Mouse (Mus musculus) left cerebral cortex, postnatal 36 days (tissue): ENCODE data around the gene Rpl18. TPM values are rescaled to one million over a fixed set of nuclear protein-coding genes. Genes with fewer than 3 reads are reported as not detected.

Source experiments
- DNase-seq, 2 experiments: peaks; one replicate each; pipeline ENCODE4 v3.0.0; 2021 to 2022; ENCODE audit warnings: low spot score in 2 of 2, mixed read lengths in 1 of 2
- intact Hi-C: fragments of 180-260 bp; cut with DNase I; formaldehyde crosslinking; loops from one replicate; pipeline ENCODE4 v1.15.1; 2025
- total RNA-seq, 2 experiments: library from RNA; stranded (reverse); gene quantifications; 2 replicates each; pipeline ENCODE4 v1.2.3; 2021

Gene Rpl18
- total RNA-seq, 2 experiments from 2014 or later = 284 to 337 TPM

DNA sequence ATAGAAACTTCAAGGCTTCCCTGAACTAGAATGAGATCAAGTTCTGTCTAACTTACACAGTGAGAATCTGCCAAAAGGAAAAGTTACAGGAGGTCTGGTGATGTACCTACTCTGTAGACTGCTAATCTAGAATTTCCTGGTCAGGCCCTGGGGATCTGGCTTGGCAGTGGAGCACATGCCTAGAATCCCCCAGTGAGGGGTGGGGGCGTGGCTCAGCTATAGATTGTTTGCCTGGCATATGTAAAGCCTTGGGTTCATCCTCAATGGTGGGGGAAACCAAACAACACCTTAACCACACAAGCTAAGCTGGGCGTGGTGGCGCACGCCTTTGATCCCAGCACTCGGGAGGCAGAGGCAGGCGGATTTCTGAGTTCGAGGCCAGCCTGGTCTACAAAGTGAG lies 17.4 kb upstream of the Rpl18 start:
- no peak for DNase-seq
- intact Hi-C loops = no loop called here

DNA sequence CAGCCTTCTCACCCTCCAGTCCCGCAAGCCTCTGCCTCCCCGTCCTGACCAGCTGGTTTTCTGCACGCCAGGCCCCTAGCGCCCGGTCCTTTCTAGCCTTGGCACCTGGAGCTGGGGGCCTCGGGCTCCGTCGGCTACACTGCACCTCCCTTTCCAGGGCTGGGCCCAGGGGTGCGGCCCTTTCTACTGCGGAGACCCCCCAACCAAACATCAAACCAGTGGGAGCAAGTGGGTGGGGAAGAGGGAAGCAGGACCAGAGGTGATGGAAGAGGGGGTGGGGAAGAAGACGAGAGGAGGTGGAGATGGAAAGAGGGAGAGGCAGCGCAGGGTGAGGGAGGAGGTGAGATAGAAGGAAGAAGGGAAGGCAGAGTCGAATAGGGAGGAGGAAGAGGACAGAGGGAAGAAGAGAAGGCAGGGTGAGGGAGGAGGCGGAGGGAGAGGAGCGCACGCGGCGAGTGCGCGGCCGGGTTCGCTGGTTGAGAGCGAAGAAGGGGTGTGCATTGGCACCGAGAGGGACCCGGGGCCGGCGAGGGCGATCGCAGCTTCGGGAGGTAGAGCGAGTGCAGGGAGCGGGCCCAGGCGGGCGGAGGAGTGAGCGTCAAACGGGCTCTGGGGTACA lies 15.6 kb upstream of the Rpl18 start, which contains the start of gene Car11:
Gene Car11 (plus strand): TSS at position 321 of the 619 bp plus-strand sequence.
- intact Hi-C loops = loop anchor here (5.0 kb wide), 1 partner anchor 232 kb away; the partner anchor contains the start of gene Bax
- peak; percentile 62 to 73 for DNase-seq

DNA sequence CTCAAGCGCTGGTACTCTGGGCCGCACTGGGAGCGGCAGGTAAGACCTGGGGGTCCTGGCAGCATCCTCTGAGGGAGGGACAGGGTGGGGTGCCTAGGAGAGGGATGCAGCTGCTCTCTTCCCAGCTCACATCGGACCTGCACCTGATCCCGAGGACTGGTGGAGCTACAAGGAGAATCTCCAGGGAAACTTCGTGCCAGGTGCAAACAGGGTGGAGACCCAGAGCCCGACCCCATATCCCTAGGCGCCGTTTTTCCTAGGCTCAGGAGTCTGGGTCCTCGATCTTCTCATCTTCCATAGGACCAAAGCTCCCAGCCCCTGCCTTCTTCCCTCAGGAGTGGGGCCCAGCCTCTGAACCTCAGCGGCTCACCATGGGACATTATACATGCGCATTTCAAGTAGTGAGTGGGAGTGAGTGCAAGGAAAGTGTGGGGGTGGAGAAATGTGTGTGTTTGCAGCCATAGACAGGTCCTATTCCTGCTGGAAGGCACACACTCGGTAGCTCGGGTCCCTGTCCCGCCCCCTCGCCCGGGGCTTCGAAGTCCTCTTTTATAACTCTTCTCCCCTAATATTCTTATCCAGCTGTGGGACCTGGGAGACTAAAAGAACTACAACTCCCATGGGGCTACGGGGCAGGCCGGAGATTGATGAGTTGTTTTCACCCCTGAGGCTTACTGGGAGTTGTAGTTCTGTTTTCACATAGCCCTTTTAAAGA lies 14.8 kb upstream of the Rpl18 start:
- intact Hi-C loops = loop anchor here (5.0 kb wide), 1 partner anchor 233 kb away; the partner anchor contains the start of gene Bax
- peak; percentile 83 to 84 for DNase-seq

DNA sequence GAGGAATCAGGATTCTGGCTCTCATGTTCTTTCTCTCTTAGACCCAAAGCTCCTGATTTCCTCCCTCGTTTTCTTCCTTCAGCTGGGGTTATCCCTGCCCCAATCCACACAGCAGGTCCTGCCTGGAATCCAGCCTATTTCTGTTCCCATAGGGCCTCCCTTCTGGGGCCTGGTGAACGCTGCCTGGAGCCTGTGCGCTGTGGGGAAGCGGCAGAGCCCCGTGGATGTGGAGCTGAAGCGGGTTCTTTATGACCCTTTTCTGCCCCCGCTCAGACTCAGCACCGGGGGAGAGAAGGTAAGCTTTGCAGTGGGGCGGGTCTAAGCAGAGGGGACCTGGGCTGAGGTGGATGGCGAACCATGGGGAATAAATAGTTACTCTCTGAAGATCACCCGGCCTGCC lies 14.2 kb upstream of the Rpl18 start:
- DNase-seq = peak in 1 of 2 experiments; percentile 56
- intact Hi-C loops = loop anchor here (5.0 kb wide), 1 partner anchor 234 kb away; the partner anchor contains the start of gene Bax

DNA sequence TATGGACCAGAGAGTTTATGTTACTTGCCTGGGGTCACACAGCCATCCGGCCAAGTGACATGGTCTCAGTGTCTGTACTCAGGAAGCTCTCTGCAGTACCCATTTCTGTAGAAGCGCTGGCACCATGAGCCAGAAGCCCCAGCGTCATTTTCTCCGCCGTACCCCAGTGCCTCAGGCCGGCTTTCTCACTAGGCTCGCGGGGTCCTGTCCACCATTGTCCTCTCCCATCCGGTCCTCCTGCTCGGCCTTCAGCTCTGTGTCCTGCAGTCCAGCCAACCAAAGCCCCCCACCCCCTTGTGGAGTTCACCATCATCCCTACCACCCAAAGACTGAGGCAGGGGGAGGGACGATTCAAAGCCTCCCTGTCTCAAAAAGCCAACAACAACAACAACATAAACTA lies 13.7 kb upstream of the Rpl18 start:
- DNase-seq = no peak
- intact Hi-C loops = loop anchor here (5.0 kb wide), 1 partner anchor 234 kb away; the partner anchor contains the start of gene Bax

DNA sequence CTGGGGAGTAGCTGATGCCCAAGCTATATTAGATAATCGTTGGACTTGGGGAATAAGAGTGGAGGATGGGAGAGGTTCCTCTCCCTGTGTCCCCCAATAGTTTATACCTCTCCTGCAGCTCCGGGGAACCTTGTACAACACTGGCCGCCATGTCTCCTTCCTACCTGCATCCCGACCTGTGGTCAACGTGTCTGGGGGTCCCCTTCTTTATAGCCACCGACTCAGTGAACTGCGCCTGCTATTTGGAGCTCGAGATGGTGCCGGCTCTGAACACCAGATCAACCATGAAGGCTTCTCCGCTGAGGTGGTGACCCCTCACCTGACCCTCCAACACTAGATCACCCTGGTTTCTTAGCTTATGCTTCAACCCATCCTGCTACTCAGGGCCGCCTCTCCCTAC lies 12.9 kb upstream of the Rpl18 start:
- DNase-seq = no peak
- intact Hi-C loops = loop anchor here (5.0 kb wide), 1 partner anchor 235 kb away; the partner anchor contains the start of gene Bax

DNA sequence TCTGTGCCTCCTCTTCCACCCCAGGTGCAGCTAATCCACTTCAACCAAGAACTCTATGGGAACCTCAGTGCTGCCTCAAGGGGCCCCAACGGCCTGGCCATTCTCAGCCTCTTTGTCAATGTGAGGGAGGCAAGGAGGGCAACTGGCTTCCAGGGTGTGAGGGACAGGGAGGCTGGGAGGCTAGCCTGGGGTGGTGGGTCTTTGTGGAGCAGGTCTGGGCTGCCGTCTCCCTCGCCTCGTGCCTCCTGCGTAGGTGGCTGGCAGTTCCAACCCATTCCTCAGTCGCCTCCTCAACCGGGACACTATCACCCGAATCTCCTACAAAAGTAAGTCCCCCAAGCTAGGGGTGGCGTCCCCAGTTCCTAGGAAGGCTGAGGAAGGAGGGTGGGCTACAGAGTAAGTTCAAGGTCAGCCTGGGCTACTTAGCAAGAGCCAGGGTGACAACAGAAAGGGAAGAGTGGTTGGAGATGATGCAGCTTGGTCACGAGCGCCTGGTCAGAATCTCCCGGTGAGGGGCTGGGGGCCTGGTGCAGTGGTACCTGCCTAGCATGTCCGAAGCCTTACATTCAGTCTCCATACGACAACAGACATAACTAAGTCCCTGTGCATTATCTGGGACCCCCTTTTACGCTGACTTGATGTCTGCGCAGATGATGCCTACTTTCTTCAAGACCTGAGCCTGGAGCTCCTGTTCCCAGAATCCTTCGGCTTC lies 12.3 kb upstream of the Rpl18 start:
- intact Hi-C loops = loop anchor here (5.0 kb wide), 1 partner anchor 236 kb away; the partner anchor contains the start of gene Bax
- DNase-seq = no peak

DNA sequence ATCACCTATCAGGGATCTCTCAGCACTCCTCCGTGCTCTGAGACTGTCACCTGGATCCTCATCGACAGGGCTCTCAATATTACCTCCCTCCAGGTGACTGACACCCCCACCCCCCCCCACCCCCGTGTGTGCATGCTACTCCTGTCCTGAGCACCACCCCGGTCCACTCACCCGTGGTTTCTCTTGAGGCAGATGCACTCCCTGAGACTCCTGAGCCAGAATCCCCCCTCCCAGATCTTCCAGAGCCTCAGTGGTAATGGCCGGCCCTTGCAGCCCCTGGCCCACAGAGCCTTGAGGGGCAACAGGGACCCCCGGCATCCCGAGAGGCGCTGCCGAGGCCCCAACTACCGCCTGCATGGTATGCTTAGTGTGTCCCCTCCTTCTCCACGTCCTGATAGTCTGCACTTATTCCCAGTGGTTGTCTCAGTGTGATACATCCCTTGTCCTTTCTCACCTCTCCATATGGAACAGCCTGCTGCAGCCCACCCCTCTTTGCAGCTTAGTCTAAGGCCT lies 11.7 kb upstream of the Rpl18 start:
- intact Hi-C loops = loop anchor here (5.0 kb wide), 1 partner anchor 236 kb away; the partner anchor contains the start of gene Bax
- DNase-seq = no peak

DNA sequence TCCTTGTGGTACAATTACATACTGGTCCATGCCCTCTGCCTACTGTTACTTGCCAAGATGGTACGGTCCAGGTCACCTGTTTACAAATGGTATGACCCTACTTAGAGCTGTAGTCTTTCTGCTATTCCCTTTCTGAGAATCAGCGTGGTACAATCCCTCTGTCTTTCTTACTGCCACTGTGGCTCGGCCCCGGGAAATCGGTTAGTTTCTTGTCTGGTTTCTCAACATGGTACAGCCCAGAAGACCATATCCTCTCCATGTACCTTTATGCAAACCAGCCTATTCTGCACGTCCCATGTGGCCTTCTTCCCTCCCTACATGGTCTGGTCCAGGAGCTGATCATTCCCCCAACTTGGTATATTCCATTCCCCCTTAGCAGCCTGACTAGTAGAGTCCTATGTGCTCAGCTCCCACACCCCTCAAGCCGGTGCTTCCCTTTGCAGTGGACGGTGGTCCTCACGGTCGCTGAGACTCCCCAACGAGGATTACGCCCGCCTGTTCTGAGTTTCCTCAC lies 11.2 kb upstream of the Rpl18 start:
- intact Hi-C loops = loop anchor here (5.0 kb wide), 1 partner anchor 237 kb away; the partner anchor contains the start of gene Bax
- peak; percentile 78 to 83 for DNase-seq

DNA sequence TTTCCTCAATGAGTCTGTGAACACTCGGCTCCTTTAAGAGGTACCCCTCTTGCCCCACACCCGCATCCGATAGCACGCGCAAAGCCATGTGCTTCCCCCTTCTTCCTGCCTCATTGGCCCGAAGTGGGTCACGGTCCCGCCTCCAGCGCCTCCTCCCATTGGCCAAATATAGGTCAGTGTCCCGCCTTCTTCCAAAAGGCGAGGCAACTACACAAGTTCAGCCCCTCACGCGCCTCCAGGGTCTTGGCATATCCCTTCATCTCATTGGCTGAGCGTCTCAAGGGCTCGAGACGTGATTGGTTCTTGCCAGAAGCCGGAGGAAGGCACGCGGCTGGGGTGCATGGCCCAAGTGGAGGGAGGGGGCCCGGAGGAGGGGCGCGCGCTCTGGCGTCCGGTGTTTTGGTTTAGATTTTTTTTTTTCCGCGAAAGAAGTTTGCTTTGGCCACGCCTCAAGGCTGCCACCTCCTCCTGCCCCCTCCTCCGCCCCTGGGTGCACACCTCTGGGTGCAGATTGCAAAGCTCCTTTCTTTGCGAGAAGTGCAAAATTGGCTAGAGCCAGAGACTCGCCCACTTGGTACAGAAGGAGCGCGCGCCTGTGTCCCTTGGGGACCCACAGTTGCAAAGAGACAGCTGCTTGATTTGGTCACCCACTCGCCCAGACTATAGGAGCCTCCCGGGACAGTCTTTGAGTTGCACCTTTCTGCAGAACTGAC lies 10.4 kb upstream of the Rpl18 start, which contains the start of gene Dbp:
Gene Dbp (plus strand): TSS at position 359 of the 713 bp plus-strand sequence.
- DNase-seq = peak; percentile 100
- intact Hi-C loops = loop anchor here (5.0 kb wide), 1 partner anchor 238 kb away; the partner anchor contains the start of gene Bax

DNA sequence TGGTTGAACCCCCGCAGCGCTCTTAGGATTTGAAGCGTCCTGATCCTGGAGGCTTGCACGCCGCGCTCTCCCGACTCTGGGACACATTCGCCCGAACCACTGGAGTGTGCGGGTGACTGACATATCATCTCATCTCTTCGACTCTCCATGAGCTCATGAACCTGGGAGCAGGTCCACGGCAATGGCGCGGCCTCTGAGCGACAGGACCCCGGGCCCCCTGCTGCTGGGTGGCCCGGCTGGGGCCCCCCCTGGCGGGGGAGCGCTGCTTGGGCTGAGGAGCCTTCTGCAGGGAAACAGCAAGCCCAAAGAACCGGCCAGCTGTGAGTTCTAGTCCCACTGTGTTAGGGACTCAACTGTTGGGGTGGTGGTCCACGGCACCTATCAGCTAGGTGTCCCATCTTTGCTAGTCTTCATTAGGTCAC lies 9.8 kb upstream of the Rpl18 start:
- intact Hi-C loops = no loop called here
- DNase-seq = no peak

DNA sequence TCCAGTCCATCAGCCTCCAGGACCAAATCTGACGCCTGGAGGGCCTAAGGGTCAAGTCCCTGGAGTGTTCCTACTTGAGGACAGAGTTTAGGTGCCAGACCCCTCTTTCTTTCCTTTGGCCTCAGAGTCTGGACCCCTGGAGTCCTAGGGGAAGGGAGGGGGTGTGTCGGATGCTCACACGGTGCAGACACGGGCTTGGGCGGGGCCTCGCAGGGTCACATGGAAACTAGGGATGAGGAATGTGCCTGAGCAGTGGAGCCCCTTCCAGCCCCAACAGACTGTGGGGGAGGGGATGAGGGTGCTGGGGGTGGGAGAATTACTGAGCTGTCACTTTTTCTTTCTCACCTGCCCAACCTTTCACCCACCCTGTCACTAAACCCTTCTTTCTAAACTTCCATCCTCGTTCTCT lies 9.4 kb upstream of the Rpl18 start:
- peak; percentile 84 to 87 for DNase-seq
- intact Hi-C loops = no loop called here

DNA sequence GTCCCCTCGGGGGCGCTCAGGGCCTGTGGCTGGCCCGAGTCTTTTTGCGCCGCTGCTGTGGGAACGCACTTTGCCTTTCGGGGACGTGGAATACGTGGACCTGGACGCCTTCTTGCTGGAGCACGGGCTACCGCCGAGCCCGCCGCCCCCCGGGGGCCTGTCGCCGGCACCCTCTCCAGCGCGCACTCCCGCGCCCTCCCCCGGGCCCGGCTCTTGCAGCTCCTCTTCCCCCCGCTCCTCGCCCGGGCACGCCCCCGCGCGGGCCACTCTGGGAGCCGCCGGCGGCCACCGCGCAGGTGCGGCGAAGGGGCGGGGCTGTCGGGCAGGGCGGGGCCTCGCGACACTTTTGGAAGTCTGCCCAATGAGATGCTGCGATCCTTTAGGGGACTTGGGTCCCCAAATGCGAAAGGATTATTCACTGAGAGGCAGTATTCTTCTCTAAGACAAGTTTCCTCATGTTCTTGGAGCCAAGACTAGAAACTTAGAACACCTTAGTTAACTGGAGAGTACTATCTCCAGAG lies 8.5 kb upstream of the Rpl18 start:
- DNase-seq = peak; percentile 84 to 90
- intact Hi-C loops = no loop called here

DNA sequence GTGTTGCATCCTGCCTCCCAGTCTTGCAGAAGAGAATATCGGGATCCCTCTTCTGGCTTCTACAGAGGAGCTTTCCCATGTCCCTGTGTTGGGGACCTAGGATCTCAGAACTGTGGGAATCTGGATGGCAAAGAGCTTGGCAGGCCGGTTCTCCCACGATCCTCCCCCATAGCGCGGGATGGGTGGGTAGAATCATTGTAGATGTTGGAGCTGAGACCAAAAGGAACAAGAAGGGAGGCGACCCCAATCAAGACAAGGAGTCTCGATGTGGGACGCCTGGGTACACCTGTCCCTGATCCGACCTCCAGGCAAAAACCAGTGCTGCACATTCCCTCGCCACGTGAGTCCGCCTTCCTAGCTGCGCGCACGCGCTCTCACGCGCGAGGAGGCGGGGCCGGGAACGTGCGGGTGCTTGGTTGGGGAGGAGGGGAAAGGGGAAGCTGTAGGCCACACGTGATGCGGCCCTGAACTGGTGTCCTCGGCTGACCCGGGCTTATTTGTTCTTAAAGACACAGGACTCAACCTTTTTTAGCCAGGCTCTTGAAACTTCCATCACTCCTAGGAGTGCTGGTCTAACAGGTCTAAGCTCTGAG lies 7.8 kb upstream of the Rpl18 start:
- DNase-seq = peak; percentile 95 to 96
- intact Hi-C loops = no loop called here

DNA sequence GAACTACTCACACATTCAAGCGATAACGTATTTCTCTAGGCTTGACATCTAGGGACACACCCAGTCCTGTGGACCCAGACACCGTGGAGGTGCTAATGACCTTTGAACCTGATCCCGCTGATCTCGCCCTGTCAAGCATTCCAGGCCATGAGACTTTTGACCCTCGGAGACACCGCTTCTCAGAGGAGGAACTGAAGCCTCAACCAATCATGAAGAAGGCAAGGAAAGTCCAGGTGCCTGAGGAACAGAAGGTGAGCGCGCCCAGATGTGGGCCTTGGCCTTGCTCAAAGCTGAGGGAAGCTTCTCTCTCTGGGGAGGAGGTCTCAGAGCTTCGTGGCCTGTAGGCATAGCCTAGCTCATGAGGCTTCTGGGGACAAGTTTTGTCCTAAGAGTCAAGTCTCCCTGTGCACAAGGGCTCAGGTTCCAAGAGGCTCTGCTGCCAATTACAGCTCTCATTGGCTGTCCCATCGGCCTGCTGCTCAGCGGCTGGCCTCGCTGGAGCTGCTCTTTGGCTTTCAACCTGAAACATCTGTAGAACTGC lies 7.0 kb upstream of the Rpl18 start:
- intact Hi-C loops = no loop called here
- no peak for DNase-seq

DNA sequence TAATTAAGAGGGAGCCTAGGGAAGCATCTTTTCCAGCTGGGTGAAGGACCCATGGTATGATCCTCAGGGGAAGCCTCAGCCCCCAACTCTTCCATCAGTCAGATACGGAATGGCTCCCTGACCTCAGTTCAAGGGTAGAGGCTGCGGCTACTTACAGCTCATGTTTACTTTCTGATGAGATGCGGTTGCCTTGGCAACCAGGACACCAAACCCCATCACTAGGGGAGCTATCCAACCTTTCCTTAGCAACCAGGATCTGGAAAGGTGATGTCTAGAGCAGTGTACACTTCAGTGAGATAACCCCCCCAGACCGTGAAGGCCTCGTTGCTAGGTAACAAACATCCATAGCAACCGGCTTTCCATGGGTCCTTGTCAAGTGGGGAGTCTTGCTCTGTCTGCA lies 6.2 kb upstream of the Rpl18 start:
- no peak for DNase-seq
- intact Hi-C loops = no loop called here

DNA sequence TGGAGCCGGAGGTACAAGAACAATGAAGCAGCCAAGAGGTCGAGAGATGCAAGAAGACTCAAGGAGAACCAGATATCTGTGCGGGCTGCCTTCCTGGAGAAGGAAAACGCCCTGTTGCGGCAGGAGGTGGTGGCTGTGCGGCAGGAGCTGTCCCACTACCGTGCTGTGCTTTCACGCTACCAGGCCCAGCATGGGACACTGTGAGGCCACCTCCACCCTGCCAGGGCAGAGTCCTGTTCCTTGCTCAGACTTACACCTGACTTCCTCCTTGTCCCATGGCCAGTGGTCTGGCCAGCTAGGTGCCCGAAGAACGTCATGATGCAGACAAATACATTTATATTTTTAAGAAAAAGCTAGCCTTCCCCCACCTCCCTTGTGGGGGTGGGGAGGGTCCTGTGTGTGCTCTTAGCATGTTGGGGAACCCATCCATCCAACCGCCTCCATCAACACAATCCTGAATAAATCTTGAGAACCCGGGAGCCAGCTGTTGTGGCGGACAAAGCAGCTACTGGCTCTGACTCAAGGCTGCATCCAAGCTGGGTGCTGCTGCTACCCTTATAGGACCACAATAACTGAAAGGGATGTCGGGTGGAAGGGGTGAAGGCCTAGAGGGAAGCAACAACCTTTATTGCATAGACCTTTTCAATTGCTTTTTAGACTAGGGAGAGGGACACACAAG lies 5.4 kb upstream of the Rpl18 start:
- DNase-seq = no peak
- intact Hi-C loops = no loop called here
